Mouse (Mus musculus): Measurements from ENCODE around the gene Cdc14a. TPM values are rescaled to one million over a fixed set of nuclear protein-coding genes. Genes with fewer than 3 reads are reported as not detected.
"Not testable (repeated sequence)": the region's sequence is repeated elsewhere in the genome, so short reads cannot be mapped to it uniquely, and the experiment has no call there.

Cdc14a gene
- total RNA-seq, 2 experiments from 2014 or later: 5.2 to 7.6 TPM

- no peak for DNase-seq (ENCODE audit: low spot score in 2 of 2)
These were observed 49.3 kb downstream of the Cdc14a start for GRCm38 (mm10) chr3:116374486-116374885.

- DNase-seq (ENCODE audit: low spot score in 2 of 2): no peak
These were observed 50.6 kb downstream of the Cdc14a start for GRCm38 (mm10) chr3:116373196-116373595.

- no peak for DNase-seq (ENCODE audit: low spot score in 2 of 2)
These were observed 54.9 kb downstream of the Cdc14a start for GRCm38 (mm10) chr3:116368868-116369437.

- no peak for DNase-seq (ENCODE audit: low spot score in 2 of 2)
These were observed 57.7 kb downstream of the Cdc14a start for GRCm38 (mm10) chr3:116366125-116366524.

GRCm38 (mm10) chr3:116361906-116362305 is 61.9 kb downstream of the Cdc14a start:
- no peak for DNase-seq (ENCODE audit: low spot score in 2 of 2)

GRCm38 (mm10) chr3:116361101-116361500 is 62.7 kb downstream of the Cdc14a start:
- no peak for DNase-seq (ENCODE audit: low spot score in 2 of 2)

GRCm38 (mm10) chr3:116357866-116358265 is 66.0 kb downstream of the Cdc14a start:
- no peak for DNase-seq (ENCODE audit: low spot score in 2 of 2)

- DNase-seq (ENCODE audit: low spot score in 2 of 2): no peak
These were observed 66.7 kb downstream of the Cdc14a start for GRCm38 (mm10) chr3:116357180-116357579.

- DNase-seq (ENCODE audit: low spot score in 2 of 2): peak in 1 of 2 experiments; percentile 23
These were observed 68.6 kb downstream of the Cdc14a start for GRCm38 (mm10) chr3:116355026-116355788.

GRCm38 (mm10) chr3:116352486-116352885 is 71.3 kb downstream of the Cdc14a start:
- DNase-seq (ENCODE audit: low spot score in 2 of 2): no peak

GRCm38 (mm10) chr3:116350389-116350967 is 73.4 kb downstream of the Cdc14a start:
- DNase-seq (ENCODE audit: low spot score in 2 of 2): no peak

GRCm38 (mm10) chr3:116347571-116347970 is 76.3 kb downstream of the Cdc14a start:
- DNase-seq (ENCODE audit: low spot score in 2 of 2): not testable (repeated sequence)

- DNase-seq (ENCODE audit: low spot score in 2 of 2): no peak
These were observed 78.6 kb downstream of the Cdc14a start for GRCm38 (mm10) chr3:116345245-116345644.

- no peak for DNase-seq (ENCODE audit: low spot score in 2 of 2)
These were observed 81.6 kb downstream of the Cdc14a start for GRCm38 (mm10) chr3:116342251-116342650.

- peak; percentile 65 to 73 for DNase-seq (ENCODE audit: low spot score in 2 of 2)
These were observed 82.7 kb downstream of the Cdc14a start for GRCm38 (mm10) chr3:116340950-116341624.

GRCm38 (mm10) chr3:116340281-116340680 is 83.6 kb downstream of the Cdc14a start:
- DNase-seq (ENCODE audit: low spot score in 2 of 2): no peak

GRCm38 (mm10) chr3:116338616-116339015 is 85.2 kb downstream of the Cdc14a start:
- no peak for DNase-seq (ENCODE audit: low spot score in 2 of 2)

GRCm38 (mm10) chr3:116337840-116338239 is 86.0 kb downstream of the Cdc14a start:
- no peak for DNase-seq (ENCODE audit: low spot score in 2 of 2)

GRCm38 (mm10) chr3:116335036-116335435 is 88.8 kb downstream of the Cdc14a start:
- DNase-seq (ENCODE audit: low spot score in 2 of 2): no peak

GRCm38 (mm10) chr3:116333711-116334110 is 90.1 kb downstream of the Cdc14a start:
- DNase-seq (ENCODE audit: low spot score in 2 of 2): no peak

GRCm38 (mm10) chr3:116333229-116333628 is 90.6 kb downstream of the Cdc14a start:
- peak; percentile 28 to 46 for DNase-seq (ENCODE audit: low spot score in 2 of 2)

All from layer of hippocampus, postnatal 10 days (tissue).